Mouse (Mus musculus) kidney, adult 2 months (tissue): ENCODE data around the gene Spryd4.

Experiments used
- CTCF ChIP-seq: fragments of 200-500 bp; conservative IDR thresholded peaks from 2 replicates; pipeline ENCODE4 v1.5.1; 2011; ENCODE audit warnings: low read depth, mild to moderate bottlenecking, control low read depth, low read length, moderate library complexity, mixed read lengths; ENCODE audit not compliant: insufficient read depth, insufficient read length
- POLR2A ChIP-seq: fragments of 200-500 bp; IDR thresholded peaks from one replicate; pipeline ENCODE4 v1.6.1; 2011; ENCODE audit warnings: low read depth, low read length, control low read depth

DNA sequence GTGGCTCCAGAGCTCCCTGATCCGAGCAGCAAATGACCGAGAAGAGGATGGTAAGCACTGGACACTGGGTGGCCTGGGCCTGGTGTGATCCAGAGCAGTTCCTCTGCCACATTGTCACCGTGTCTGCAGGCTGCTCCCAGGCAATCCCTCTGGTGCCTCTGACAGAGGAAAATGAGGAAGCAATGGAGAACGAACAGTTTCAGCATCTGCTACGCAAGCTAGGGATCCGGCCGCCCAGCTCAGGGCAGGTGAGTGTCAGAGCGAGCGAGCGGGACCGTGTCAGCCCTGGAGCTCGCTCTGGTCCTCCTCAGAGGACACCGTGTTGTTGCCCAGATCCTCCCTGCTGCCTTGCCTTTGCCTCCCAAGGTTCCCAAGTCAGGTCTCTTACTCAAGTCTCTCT lies 39.0 kb upstream of the Spryd4 start:
- no peak for TF ChIP-seq CTCF
- TF ChIP-seq POLR2A, result no peak
